Mouse (Mus musculus): Measurements from ENCODE around the gene Nr4a1. TPM values are rescaled to one million over a fixed set of nuclear protein-coding genes. Genes with fewer than 3 reads are reported as not detected.
A peak's percentile ranks its signal among the peaks of the same experiment; 100 is the strongest.

Gene Nr4a1
- polyA plus RNA-seq, 1 experiment from 2014 or later: 13.5 TPM

DNA sequence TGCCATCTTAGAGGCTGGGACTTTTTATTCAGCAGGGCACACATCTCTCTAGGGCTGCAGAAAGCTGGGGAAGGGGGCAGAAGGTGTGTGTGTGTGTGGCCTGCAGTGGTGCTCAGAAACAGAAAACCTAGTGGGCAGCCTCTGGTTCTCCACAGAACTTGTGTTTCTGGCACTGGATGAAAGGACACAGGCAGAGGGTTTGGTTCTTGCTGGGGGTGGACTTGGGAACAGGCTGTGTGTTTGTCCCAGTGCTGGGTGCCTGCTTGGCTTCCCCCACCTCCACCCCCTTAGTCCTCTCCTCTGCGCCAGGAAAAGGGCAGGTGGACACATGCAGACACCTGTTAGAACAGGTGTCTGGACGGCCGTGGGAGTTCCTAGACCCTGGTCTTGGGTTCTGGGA, 17.0 kb downstream of the Nr4a1 start:
- 86% methylated on average over 3 of the region's 3 CpGs for WGBS

DNA sequence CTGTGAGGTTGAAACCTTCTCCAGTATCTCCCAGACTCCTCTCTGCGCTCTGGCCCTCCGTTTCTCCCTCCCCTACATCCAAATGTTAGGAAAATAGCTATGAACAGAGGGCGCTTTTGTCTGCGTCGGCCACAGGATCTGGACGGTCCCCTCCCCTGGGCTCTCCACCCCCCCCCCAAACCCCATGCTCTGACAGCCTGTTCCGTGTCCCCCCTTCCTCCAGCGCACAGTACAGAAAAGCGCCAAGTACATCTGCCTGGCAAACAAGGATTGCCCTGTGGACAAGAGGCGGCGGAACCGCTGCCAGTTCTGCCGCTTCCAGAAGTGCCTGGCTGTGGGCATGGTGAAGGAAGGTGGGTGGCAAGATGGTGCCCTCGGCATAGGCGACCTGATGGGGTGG, 17.4 kb downstream of the Nr4a1 start:
- peaks cover 19% of the 10 kb centered on the region for H3K4me1 ChIP-seq (ENCODE audit: control insufficient read depth, insufficient read depth, low read length)
- WGBS: 86% methylated on average over 15 of the region's 15 CpGs
- H3K9ac ChIP-seq (ENCODE audit: low read length): no peak overlapping the region
- H3K27ac ChIP-seq (ENCODE audit: low read length): no peak overlapping the region
- peaks cover 30% of the 10 kb centered on the region for H3K36me3 ChIP-seq (ENCODE audit: control insufficient read depth, insufficient read depth)
- ATAC-seq (replicated peaks; ENCODE audit: extremely low read depth, insufficient read depth, low FRiP score): no peak
- no peaks in the 10 kb centered on the region for H3K27me3 ChIP-seq (ENCODE audit: control insufficient read depth, insufficient read depth, low read length)
- H3K9me3 ChIP-seq (replicated peaks; ENCODE audit: control insufficient read depth, low read length): no peaks in the 10 kb centered on the region
- no peak overlapping the region for H3K4me3 ChIP-seq (ENCODE audit: low read length)
- no peak overlapping the region for H3K4me2 ChIP-seq (ENCODE audit: low read depth, low read length)

More for the DNA sequence above, 17.0 kb downstream of the Nr4a1 start:
- H3K4me1 ChIP-seq (ENCODE audit: control insufficient read depth, insufficient read depth, low read length): peaks cover 21% of the 10 kb centered on the region
- no peak overlapping the region for H3K4me2 ChIP-seq (ENCODE audit: low read depth, low read length)
- no peak overlapping the region for H3K9ac ChIP-seq (ENCODE audit: low read length)
- no peak overlapping the region for H3K27ac ChIP-seq (ENCODE audit: low read length)
- H3K27me3 ChIP-seq (ENCODE audit: control insufficient read depth, insufficient read depth, low read length): no peaks in the 10 kb centered on the region
- H3K36me3 ChIP-seq (ENCODE audit: control insufficient read depth, insufficient read depth): peaks cover 30% of the 10 kb centered on the region
- no peaks in the 10 kb centered on the region for H3K9me3 ChIP-seq (replicated peaks; ENCODE audit: control insufficient read depth, low read length)
- no peak overlapping the region for H3K4me3 ChIP-seq (ENCODE audit: low read length)
- no peak for ATAC-seq (replicated peaks; ENCODE audit: extremely low read depth, insufficient read depth, low FRiP score)

GRCm38 (mm10) chr15:101274380-101274779, 20.3 kb downstream of the Nr4a1 start:
- ATAC-seq (replicated peaks; ENCODE audit: extremely low read depth, insufficient read depth, low FRiP score): no peak
- H3K9me3 ChIP-seq (replicated peaks; ENCODE audit: control insufficient read depth, low read length): no peaks in the 10 kb centered on the region
- WGBS: 52% methylated on average over 6 of the region's 6 CpGs
- peaks cover 4% of the 10 kb centered on the region; the same call in 1 of the 2 replicates for H3K4me1 ChIP-seq (ENCODE audit: control insufficient read depth, insufficient read depth, low read length)
- no peak overlapping the region for H3K9ac ChIP-seq (ENCODE audit: low read length)
- H3K4me2 ChIP-seq (ENCODE audit: low read depth, low read length): no peak overlapping the region
- no peak overlapping the region for H3K27ac ChIP-seq (ENCODE audit: low read length)
- H3K27me3 ChIP-seq (ENCODE audit: control insufficient read depth, insufficient read depth, low read length): no peaks in the 10 kb centered on the region
- peaks cover 30% of the 10 kb centered on the region for H3K36me3 ChIP-seq (ENCODE audit: control insufficient read depth, insufficient read depth)
- no peak overlapping the region for H3K4me3 ChIP-seq (ENCODE audit: low read length)

DNA sequence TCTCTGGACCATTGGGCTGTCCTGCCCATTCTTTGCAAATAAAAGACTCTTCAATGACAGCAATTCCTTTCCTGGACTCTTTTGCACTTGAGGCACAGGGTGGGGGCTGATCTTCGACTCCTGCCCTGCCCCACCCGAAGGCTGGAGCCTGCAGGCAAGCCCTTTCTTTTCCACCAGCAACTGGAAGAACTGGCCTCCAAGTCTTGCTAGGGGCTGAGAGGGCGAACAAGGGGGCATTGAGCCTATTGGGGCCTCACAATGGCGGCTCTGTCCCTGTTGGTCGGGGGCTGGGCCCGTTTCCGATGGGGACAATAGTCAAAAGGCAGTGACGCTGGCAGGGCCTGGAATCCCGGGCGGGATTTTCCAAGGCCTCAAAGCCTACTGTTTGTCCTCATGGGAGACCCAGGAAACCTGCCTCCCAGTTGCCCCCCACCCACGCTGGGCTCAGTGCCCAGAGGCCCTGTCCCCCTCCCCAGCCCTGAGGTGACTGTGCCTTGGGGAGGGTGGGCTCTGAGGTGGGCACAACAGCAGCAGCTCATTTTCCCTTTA, 23.4 kb downstream of the Nr4a1 start:
- ATAC-seq (replicated peaks; ENCODE audit: extremely low read depth, insufficient read depth, low FRiP score): no peak
- no peaks in the 10 kb centered on the region for H3K27me3 ChIP-seq (ENCODE audit: control insufficient read depth, insufficient read depth, low read length)
- H3K9ac ChIP-seq (ENCODE audit: low read length): no peak overlapping the region
- H3K4me3 ChIP-seq (ENCODE audit: low read length): no peak overlapping the region
- no peak overlapping the region for H3K27ac ChIP-seq (ENCODE audit: low read length)
- H3K4me2 ChIP-seq (ENCODE audit: low read depth, low read length): no peak overlapping the region
- H3K4me1 ChIP-seq (ENCODE audit: control insufficient read depth, insufficient read depth, low read length): peaks cover 3% of the 10 kb centered on the region; the same call in 1 of the 2 replicates
- H3K36me3 ChIP-seq (ENCODE audit: control insufficient read depth, insufficient read depth): peaks cover 20% of the 10 kb centered on the region
- H3K9me3 ChIP-seq (replicated peaks; ENCODE audit: control insufficient read depth, low read length): no peaks in the 10 kb centered on the region
- WGBS: 70% methylated on average over 11 of the region's 11 CpGs

- 50% methylated on average over 5 of the region's 5 CpGs for WGBS
- Histone ChIP-seq H3K4me1 (ENCODE audit: control insufficient read depth, insufficient read depth, low read length) (peaks cover 7% of the 10 kb centered on the region), H3K4me2 (ENCODE audit: low read depth, low read length) (no peak overlapping the region), H3K4me3 (ENCODE audit: low read length) (no peak overlapping the region), H3K9ac (ENCODE audit: low read length) (peak overlapping the region; percentile 16; the same call in 1 of the 2 replicates), H3K9me3 (replicated peaks; ENCODE audit: control insufficient read depth, low read length) (no peaks in the 10 kb centered on the region), H3K27me3 (ENCODE audit: control insufficient read depth, insufficient read depth, low read length) (no peaks in the 10 kb centered on the region), H3K36me3 (ENCODE audit: control insufficient read depth, insufficient read depth) (peaks cover 9% of the 10 kb centered on the region), H3K27ac (ENCODE audit: low read length) (no peak overlapping the region)
- no peak for ATAC-seq (replicated peaks; ENCODE audit: extremely low read depth, insufficient read depth, low FRiP score)
These were observed 24.5 kb downstream of the Nr4a1 start for GRCm38 (mm10) chr15:101278589-101278988.

DNA sequence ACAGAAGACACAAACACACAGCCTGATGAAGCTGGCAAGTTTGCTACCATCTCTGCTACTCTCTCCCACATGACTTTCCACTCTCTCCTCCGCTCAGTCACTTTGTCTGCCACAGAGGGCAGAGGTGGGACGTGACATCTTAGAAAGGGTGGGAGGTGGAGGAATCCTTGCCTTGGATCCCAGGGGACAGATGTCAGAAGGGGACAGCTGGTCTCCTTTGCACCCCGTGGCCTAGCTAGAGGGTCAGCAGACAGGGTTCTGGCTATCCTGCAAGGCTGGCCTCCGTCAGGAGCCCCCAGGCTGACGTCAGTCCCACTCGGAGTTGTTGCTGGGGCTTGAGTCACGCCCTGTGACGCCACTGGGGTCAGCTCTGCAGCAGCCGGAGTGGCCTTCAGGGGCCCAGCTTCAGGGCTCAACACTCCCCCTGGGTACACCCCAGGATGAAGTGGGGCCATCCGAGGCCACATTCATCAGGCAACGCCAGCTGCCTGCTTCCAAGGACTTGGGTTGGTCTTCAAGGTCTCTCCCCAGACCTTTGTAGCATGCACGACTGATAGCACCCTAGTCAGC, 25.4 kb downstream of the Nr4a1 start:
- WGBS: 58% methylated on average over 12 of the region's 12 CpGs
- H3K9me3 ChIP-seq (replicated peaks; ENCODE audit: control insufficient read depth, low read length): no peaks in the 10 kb centered on the region
- peaks cover under 1% of the 10 kb centered on the region for H3K36me3 ChIP-seq (ENCODE audit: control insufficient read depth, insufficient read depth)
- H3K9ac ChIP-seq (ENCODE audit: low read length): peak overlapping the region; percentile 37; the same call in 1 of the 2 replicates
- no peak overlapping the region for H3K4me2 ChIP-seq (ENCODE audit: low read depth, low read length)
- ATAC-seq (replicated peaks; ENCODE audit: extremely low read depth, insufficient read depth, low FRiP score): no peak
- H3K4me1 ChIP-seq (ENCODE audit: control insufficient read depth, insufficient read depth, low read length): peaks cover 7% of the 10 kb centered on the region
- H3K27me3 ChIP-seq (ENCODE audit: control insufficient read depth, insufficient read depth, low read length): no peaks in the 10 kb centered on the region
- no peak overlapping the region; the same call in 1 of the 2 replicates for H3K27ac ChIP-seq (ENCODE audit: low read length)
- H3K4me3 ChIP-seq (ENCODE audit: low read length): no peak overlapping the region

DNA sequence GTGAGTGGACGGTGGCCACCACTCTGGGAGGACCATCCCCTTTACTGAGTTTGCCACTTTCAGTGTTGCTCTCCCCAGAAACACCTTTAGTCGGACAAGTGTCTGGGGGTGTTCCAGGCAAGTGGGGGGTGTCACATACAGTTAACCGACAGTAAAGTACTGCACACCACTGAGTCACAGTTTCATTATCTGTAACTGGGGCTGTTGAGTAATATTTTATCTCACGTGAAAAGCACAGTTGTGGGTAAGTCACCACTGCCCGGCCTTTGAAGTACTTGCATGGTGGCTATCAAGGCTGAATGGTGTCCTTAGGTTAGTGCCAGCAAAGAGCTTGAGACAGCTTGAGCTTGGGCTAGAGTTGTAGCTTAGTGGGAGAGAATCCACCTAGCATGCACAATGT, 28.4 kb downstream of the Nr4a1 start:
- 59% methylated on average over 5 of the region's 5 CpGs for WGBS
- no peak overlapping the region for H3K9ac ChIP-seq (ENCODE audit: low read length)
- H3K27ac ChIP-seq (ENCODE audit: low read length): no peak overlapping the region
- H3K27me3 ChIP-seq (ENCODE audit: control insufficient read depth, insufficient read depth, low read length): no peaks in the 10 kb centered on the region
- H3K36me3 ChIP-seq (ENCODE audit: control insufficient read depth, insufficient read depth): 0 out of 2 replicates have a peak, but pooled peaks cover 5% of the 10 kb centered on the region
- H3K4me1 ChIP-seq (ENCODE audit: control insufficient read depth, insufficient read depth, low read length): peaks cover 17% of the 10 kb centered on the region
- H3K9me3 ChIP-seq (replicated peaks; ENCODE audit: control insufficient read depth, low read length): no peaks in the 10 kb centered on the region
- no peak for ATAC-seq (replicated peaks; ENCODE audit: extremely low read depth, insufficient read depth, low FRiP score)
- H3K4me3 ChIP-seq (ENCODE audit: low read length): no peak overlapping the region
- H3K4me2 ChIP-seq (ENCODE audit: low read depth, low read length): no peak overlapping the region

DNA sequence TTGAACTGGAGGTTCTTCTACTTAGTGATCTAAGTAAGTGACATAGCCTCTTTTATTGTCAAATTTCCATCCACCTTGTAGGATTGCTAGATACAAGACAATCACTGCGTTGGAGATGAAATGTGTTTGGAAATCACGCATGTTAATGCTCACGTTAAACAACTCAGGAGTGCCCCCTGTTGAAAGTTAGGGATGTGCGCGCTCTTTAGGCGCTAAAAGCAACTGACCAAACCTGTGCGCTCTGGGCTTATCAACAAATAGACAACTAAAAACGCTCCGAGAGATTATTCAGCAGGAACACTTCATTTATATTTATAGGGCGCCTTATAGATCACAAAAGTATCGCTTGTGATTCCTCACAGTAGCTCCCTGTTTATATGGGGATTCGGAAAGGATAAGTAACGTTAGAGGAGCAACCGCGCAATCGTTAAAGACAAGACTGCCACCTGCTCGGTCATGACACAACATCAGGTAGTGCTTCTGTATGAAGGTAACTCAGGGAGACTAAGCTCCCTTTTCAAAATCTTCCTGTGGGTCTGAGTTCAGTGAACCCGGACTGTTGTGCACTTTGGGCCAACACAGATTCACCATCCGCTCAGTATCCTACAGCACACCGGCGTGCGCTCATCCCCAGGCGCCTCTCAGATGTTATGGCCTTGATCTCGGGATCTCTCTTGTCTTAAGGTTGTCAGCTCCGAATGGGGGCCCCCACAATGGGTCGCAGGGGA, 29.3 kb downstream of the Nr4a1 start:
- ATAC-seq (replicated peaks; ENCODE audit: extremely low read depth, insufficient read depth, low FRiP score): peak; percentile 57
- 1% methylated on average over 26 of the region's 26 CpGs for WGBS
- peak overlapping the region; percentile 87 for H3K4me2 ChIP-seq (ENCODE audit: low read depth, low read length)
- H3K36me3 ChIP-seq (ENCODE audit: control insufficient read depth, insufficient read depth): peaks cover 10% of the 10 kb centered on the region
- H3K27me3 ChIP-seq (ENCODE audit: control insufficient read depth, insufficient read depth, low read length): no peaks in the 10 kb centered on the region
- H3K9me3 ChIP-seq (replicated peaks; ENCODE audit: control insufficient read depth, low read length): no peaks in the 10 kb centered on the region
- H3K4me1 ChIP-seq (ENCODE audit: control insufficient read depth, insufficient read depth, low read length): peaks cover 17% of the 10 kb centered on the region
- H3K4me3 ChIP-seq (ENCODE audit: low read length): peak overlapping the region; percentile 98
- H3K9ac ChIP-seq (ENCODE audit: low read length): peak overlapping the region; percentile 97
- peak overlapping the region; percentile 49 for H3K27ac ChIP-seq (ENCODE audit: low read length)

All from heart, embryonic 16.5 days (tissue).